Mouse (Mus musculus) spleen, postnatal 14 days (tissue): ENCODE measurements around the gene Gpd1.
A peak's percentile ranks its signal among the peaks of the same experiment; 100 is the strongest.
"Not testable (repeated sequence)": the region's sequence is repeated elsewhere in the genome, so short reads cannot be mapped to it uniquely, and the experiment has no call there.

Source experiments
- DNase-seq, 2 experiments: peaks; one replicate each; pipeline ENCODE4 v3.0.0; 2021 to 2022; ENCODE audit warnings: low spot score in 2 of 2

Gene Gpd1

DNA sequence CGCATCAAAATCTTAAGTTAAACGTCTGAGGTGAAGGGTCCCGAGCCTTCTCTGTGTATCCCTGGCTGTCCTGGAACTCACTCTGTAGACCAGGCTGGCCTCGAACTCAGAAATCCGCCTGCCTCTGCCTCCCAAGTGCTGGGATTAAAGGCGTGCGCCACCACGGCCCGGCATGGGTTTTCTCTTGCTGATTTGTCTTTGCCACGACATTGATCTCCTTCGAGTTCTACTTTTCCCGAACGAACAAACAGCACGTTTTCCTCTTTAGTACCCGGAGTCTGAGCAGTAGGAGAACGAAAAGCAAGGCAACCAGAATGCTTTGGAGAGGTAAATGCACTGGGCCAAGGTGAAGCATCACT is 15.7 kb upstream of the Gpd1 start:
- not testable (repeated sequence) for DNase-seq

- peak; percentile 93 to 95 for DNase-seq
Measured at GRCm38 (mm10) chr15:99701999-99702900, 15.1 kb upstream of the Gpd1 start, which contains the start of gene Smarcd1. Gene Smarcd1 (plus strand): TSS chr15:99702129.

- DNase-seq: no peak
Measured at GRCm38 (mm10) chr15:99703104-99703503, 14.2 kb upstream of the Gpd1 start.

DNA sequence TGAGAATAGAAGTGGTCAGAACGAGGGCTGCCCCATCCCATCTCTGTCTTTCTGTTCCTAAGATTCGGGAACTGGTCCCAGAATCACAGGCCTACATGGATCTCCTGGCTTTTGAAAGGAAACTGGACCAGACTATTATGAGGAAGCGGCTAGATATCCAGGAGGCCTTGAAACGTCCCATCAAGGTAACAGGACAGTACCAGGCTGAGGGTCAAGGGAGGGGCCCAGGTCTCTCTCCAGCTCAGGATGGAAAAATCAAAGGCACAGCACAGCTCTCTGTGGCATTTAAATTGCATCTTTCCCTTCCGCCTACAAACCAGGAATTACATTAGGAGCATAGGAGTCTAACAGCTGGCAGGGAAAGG is 13.7 kb upstream of the Gpd1 start:
- DNase-seq: no peak

GRCm38 (mm10) chr15:99704041-99704681 is 13.2 kb upstream of the Gpd1 start:
- DNase-seq: no peak

DNA sequence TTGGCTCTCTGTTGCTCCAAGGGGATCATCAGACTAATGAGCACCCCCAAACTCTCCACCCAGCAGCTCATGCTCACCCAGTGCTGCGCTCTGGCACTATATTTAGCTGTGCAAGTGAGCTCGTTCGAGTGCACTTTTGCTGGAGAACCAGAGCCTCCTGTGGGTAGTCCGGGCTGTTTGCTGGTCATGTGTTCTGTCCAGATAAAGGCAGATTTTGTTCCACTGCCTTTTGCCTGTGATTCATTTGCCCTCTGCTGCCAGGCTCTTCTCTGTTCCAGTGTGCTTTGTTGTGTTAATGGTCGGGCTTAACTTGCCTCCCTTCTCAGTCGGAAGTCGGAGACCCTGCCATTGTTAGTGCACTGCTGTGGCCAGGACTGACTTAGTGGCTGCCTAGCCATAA is 12.4 kb upstream of the Gpd1 start:
- no peak for DNase-seq

DNA sequence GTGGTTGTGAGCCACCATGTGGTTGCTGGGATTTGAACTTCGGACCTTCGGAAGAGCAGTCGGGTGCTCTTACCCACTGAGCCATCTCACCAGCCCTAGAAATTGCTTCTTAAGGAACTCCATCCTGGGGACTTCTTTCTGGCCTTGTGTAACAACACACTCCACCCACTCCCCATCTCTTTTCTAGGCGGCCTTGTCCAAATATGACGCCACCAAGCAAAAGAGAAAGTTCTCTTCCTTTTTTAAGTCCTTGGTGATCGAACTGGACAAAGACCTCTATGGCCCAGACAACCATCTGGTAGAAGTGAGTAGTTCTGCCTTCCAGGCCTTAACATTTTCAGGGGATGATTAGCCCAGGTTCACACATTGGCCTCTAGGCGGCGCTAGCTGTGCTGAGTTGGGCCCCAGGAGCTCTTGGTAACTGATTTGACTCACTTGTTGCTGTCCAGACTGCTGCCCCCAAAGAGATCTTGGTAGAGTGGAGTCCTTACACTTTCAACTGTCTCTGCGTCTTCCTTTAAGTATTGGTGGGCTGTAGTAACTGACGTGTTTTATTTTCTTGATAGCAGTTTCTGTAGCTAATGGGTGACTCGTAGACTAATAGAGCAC is 11.8 kb upstream of the Gpd1 start, which contains the start of gene Gm17349:
Gm17349 (minus strand) TSS at position 51 of the 609 bp plus-strand sequence.
- peak in 1 of 2 experiments; percentile 56 for DNase-seq

- no peak for DNase-seq
Measured at GRCm38 (mm10) chr15:99708176-99708575, 9.1 kb upstream of the Gpd1 start.

GRCm38 (mm10) chr15:99710221-99711190 is 6.8 kb upstream of the Gpd1 start:
- DNase-seq: no peak

GRCm38 (mm10) chr15:99711491-99711890 is 5.8 kb upstream of the Gpd1 start:
- DNase-seq: no peak

DNA sequence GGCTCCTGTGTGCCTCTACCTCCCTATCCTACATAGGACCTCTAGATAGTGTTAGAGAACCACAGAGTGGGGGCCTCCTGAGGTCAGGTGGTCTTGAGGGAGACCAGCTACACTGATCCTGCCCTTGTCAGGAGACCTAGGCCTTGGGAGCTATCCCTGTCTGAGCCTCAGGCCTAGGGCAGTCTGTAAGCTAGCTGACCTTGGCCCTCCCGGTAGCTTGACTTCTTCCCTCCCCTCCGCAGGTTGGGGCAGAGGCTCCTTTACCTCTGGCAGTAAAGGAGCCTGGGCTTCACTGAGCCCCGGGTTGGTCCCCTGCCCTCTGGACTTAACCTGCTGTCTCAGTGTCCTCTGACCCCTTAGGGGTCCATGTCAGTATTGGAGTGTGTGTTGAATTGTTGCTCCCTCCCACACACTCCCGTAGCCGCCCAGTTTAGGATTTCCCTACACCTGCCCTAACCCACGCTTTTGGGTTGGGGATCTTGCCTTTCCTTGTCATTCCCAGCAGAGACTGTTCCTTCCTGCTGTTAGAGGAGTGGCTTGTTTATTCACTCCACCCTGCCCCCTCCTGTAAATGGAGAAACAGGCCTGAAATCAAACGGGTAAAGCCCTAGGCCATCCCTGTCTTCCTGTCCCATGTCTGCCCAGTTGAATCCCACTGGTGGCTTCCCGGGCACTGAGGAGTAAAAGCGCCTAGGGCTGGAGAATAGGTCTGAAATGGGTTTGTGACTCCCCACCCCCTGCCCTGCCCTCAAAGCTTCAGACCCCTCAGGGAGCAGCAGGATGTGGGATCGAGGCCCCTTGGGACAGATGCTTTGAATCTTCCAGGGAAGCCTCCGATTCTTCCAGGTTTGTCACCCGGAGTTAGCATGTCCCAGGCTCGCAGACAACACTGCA is 4.4 kb upstream of the Gpd1 start:
- no peak for DNase-seq

DNA sequence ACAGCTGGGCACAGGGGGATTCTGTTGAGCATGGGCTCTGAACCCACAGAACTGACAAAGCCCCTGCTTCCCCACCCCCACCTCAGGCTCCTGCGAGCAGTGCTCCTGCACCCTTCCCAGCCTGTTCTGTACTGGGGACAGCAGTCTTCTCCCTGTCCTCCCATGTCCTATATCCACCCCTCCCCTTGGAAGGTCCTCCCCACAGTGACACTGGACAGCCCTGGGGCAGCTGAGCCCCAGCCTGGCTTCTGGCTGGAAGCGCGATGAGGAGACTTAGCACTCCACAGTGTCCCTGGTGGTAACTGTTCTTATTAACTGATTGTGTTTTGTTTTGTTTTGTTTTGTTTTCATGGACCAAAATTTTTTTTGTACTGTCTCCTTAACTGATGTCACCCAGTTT is 3.7 kb upstream of the Gpd1 start:
- DNase-seq: no peak

GRCm38 (mm10) chr15:99714206-99714605 is 3.1 kb upstream of the Gpd1 start:
- no peak for DNase-seq

DNA sequence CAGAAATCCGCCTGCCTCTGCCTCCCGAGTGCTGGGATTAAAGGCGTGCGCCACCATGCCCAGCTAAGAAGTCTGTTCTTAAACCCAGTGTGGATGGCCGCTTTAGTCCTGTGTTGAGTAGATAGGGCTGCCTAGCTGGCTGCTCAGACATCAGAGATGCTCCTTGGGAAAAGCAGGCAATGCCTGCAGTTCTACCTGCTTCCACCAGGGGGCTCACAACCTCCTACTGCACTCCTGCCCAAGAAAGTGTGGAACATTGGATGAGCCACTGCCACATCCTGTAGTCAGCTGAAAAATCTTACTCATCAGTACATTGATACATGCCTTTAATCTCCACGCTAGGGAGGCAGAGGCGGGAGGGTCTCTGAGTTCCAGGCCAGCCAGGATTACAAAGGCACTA is 2.5 kb upstream of the Gpd1 start:
- DNase-seq: peak; percentile 44 to 66

DNA sequence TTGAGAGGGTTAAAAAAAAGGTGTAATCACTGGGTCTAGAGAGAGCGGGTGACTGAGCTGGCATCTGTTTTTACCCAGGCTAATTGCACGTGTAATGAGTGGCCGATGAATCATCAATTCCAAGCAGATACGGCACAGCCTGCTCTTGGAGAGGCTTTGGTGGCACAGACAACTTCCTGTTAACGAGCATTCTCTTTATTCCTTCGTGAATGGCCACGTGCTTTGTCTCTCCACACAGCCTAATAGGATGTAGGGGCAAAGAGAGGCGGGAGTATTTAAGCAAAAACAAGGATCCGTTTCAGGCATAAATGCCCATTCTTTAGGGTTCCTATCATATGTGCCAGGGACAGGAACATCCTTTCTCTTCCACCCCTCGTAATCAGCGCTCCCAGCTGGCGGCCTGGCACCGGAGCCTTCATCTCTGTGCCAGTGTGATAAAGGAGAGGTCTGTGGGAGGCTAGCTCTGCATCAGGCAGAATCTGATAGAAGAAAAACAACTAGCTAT is 1.9 kb upstream of the Gpd1 start:
- peak; percentile 31 to 43 for DNase-seq

GRCm38 (mm10) chr15:99715982-99716746 is 1.2 kb upstream of the Gpd1 start:
- DNase-seq: no peak

DNA sequence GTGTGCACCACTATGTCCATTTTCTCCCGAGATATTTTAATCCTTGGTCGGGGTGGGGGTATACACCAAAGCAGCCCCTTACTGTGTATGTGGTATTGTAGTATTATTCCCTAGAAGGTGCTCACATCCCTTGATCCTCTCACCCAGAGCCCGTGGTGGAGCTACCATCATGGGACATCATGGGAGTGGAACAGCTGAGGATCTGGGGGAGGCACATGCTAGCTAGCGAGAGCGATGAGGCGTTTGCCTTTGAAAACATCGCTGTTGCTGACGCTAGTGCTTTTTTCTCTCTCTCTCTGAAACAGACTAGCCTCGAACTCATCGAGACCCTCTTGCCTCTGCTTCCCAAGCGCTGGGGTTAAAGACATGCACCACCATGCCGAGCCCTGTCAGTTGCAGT is 501 bp upstream of the Gpd1 start:
- no peak for DNase-seq

DNA sequence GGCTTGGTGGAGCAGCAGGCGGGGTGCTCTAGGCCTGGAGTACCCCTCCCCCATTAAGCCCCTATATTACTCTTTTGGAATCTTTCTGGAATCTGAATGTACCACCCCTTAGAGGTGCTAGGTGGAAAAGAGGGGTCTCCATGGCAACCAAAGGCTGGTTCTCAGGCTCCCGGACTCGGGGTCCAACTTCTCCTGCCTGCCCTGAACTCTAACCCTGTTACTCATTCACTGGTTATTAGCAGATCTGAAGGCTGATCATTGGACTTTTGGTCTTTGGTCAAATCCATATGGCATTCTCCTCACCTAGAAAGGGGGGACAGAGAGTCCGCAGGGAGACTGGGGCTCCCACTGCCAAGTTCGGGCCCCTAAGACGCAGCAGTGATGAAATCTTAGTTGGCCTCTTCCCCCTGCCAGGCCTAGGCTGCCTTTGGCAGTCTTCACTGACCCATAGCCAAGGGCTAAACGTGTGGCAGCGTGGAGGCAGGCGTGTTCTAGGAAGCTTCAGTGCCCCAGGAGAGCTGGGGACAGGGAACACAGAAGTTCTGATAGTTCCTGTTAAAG is 1.2 kb downstream of the Gpd1 start:
- no peak for DNase-seq

DNA sequence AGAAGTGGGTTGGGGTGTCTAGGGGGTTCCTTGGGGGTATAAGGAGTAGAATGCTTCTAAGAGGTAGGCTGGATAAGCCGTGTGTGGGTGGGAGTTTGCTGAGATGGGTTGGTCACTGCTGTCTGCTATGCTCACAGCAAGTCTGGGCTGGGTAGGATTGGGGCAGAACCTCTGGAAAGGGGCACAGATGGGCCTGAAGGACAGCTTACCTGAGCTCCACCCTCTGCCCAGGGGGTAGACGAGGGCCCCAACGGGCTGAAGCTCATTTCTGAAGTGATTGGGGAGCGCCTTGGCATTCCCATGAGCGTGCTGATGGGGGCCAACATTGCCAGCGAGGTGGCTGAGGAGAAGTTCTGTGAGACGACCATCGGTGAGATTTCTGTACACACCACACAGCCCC is 2.5 kb downstream of the Gpd1 start:
- no peak for DNase-seq
